Mouse (Mus musculus) intestine, postnatal 0 days (tissue): ENCODE data around the gene Ntm. TPM values are rescaled to one million over a fixed set of nuclear protein-coding genes. Genes with fewer than 3 reads are reported as not detected.

Experiments used
- ATAC-seq: fragments of 200-750 bp; cut with Nextera tagmentation; 2 replicates; pipeline ENCODE4 v1.8.0; 2017; ENCODE audit warnings: mild to moderate bottlenecking, moderate TSS enrichment, moderate library complexity
- H3K27ac ChIP-seq: fragments of 300-500 bp; sonication (generic); 2 replicates; pipeline ENCODE4 v1.5.1; 2014; ENCODE audit warnings: mild to moderate bottlenecking, low read depth, low read length, moderate library complexity
- H3K27me3 ChIP-seq: fragments of 300-500 bp; sonication (generic); replicated peaks from 2 replicates; pipeline ENCODE4 v1.6.1; 2014; ENCODE audit warnings: low read length, mixed read lengths; ENCODE audit not compliant: control insufficient read depth, insufficient read depth
- H3K36me3 ChIP-seq: fragments of 300-500 bp; sonication (generic); 2 replicates; pipeline ENCODE4 v1.6.1; 2014; ENCODE audit warnings: mild to moderate bottlenecking, moderate library complexity; ENCODE audit not compliant: control insufficient read depth, insufficient read depth
- H3K4me1 ChIP-seq: fragments of 300-500 bp; sonication (generic); replicated peaks from 2 replicates; pipeline ENCODE4 v1.6.1; 2014; ENCODE audit warnings: antibody characterized with exemption, low read length, mixed read lengths; ENCODE audit not compliant: control insufficient read depth, insufficient read depth
- H3K4me2 ChIP-seq: fragments of 300-500 bp; sonication (generic); replicated peaks from 2 replicates; pipeline ENCODE4 v1.6.1; 2014; ENCODE audit warnings: low read depth, mild to moderate bottlenecking, moderate library complexity
- H3K4me3 ChIP-seq: fragments of 300-500 bp; sonication (generic); 2 replicates; pipeline ENCODE4 v1.5.1; 2014; ENCODE audit warnings: low read depth, low read length
- H3K9ac ChIP-seq: fragments of 300-500 bp; sonication (generic); 2 replicates; pipeline ENCODE4 v1.6.1; 2014; ENCODE audit warnings: mild to moderate bottlenecking, low read depth, low read length
- H3K9me3 ChIP-seq: fragments of 300-500 bp; sonication (generic); 2 replicates; pipeline ENCODE4 v1.6.1; 2016; ENCODE audit warnings: mixed run types; ENCODE audit not compliant: control insufficient read depth
- CTCF ChIP-seq: sonication (generic); IDR thresholded peaks from 2 replicates; pipeline ENCODE4 v1.5.1; 2016; ENCODE audit warnings: low read depth, mild to moderate bottlenecking, control low read depth, antibody characterized with exemption, moderate library complexity
- WGBS: fragments of 180-500 bp; shearing (Covaris S2); extraction: QIAGEN DNeasy Blood & Tissue Kit; methylation state at CpG from one replicate; pipeline ENCODE4 v1.1.7; 2014; 5-methylcytosine and 5-hydroxymethylcytosine counted together
- polyA plus RNA-seq: library from polyadenylated mRNA; unstranded; fragments of >200 nt; fragmentation: Nextera tagmentation; extraction: Ambion mirVana; gene quantifications from 2 replicates; pipeline ENCODE4 v1.2.1, GENCODE M21; 2015

Gene Ntm
- polyA plus RNA-seq, 1 experiment from 2014 or later: 1.1 TPM

DNA sequence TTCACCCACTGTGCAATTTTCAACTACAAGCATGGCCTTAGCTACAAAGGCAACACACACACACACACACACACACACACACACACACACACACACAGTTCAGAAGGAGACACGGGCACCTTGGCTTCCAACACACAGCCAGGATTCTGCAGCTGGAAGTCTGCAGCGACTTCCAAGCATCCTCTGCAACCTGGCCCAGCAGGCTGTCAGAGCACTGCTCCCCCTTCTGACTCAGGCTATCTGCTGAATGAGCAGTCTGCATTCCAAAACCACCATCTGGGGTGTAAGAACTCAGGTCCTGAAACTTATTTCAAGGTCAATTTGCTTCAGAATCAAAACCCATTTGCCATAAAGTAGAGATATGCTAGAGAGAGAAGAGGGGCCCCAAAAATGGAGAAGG, 246.1 kb downstream of the Ntm start:
- no peak overlapping the region for H3K4me3 ChIP-seq
- H3K27ac ChIP-seq: no peak overlapping the region
- no peaks in the 10 kb centered on the region for H3K4me1 ChIP-seq
- no peaks in the 10 kb centered on the region for H3K9me3 ChIP-seq
- 40% methylated on average over 2 of the region's 2 CpGs for WGBS
- no peak for ATAC-seq
- no peak overlapping the region for H3K4me2 ChIP-seq
- no peak for TF ChIP-seq CTCF
- no peak overlapping the region for H3K9ac ChIP-seq
- H3K36me3 ChIP-seq: no peaks in the 10 kb centered on the region
- H3K27me3 ChIP-seq: no peaks in the 10 kb centered on the region

DNA sequence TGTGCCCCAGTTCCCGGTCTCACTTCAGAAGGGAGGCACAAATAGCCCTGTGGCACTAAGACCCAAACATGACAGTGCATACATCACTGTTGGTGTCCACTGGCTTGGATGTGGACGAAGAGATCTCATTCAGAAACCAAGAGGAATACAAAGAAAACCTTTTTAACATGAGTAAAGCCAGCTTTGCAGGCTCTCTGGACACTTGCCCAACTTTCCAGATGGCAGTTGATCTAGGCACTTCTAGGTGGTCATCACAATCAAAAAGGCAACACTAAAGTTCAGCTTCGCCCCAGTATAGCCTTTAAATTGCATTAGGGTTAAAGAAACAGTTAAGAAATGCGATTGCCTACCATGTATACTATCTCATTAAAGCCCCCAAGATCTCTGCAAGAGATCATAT, 264.7 kb downstream of the Ntm start:
- Histone ChIP-seq H3K27ac (no peak overlapping the region), H3K36me3 (no peaks in the 10 kb centered on the region), H3K4me1 (no peaks in the 10 kb centered on the region), H3K9ac (no peak overlapping the region), H3K4me2 (no peak overlapping the region), H3K27me3 (no peaks in the 10 kb centered on the region), H3K4me3 (no peak overlapping the region), H3K9me3 (no peaks in the 10 kb centered on the region)
- no peak for TF ChIP-seq CTCF
- ATAC-seq: no peak
- 84% methylated on average over 4 of the region's 4 CpGs for WGBS

DNA sequence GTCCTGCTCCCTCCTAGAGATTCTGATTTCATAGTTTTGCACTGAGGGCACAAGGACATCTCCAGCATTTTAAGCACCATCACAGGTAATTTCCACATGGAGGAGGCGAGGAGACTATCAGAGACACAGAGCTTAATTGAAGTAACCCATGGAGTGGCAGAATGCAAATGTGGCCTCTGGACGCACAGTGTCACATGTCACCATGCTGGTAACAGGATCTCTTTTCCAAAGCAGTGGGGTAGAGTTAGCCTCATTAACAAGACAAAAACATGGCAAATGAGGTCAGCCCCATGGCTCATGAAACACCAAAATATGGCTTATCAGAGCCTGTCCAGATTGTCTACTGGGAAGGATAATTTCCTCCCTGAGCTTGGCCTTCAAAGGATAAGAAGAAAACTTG, 268.8 kb downstream of the Ntm start:
- Histone ChIP-seq H3K9ac (no peak overlapping the region), H3K27me3 (no peaks in the 10 kb centered on the region), H3K36me3 (no peaks in the 10 kb centered on the region), H3K4me2 (no peak overlapping the region), H3K4me3 (no peak overlapping the region), H3K9me3 (no peaks in the 10 kb centered on the region), H3K4me1 (no peaks in the 10 kb centered on the region), H3K27ac (no peak overlapping the region)
- ATAC-seq: no peak
- whole genome bisulfite sequencing: 75% methylated on average over 2 of the region's 2 CpGs
- no peak for TF ChIP-seq CTCF

DNA sequence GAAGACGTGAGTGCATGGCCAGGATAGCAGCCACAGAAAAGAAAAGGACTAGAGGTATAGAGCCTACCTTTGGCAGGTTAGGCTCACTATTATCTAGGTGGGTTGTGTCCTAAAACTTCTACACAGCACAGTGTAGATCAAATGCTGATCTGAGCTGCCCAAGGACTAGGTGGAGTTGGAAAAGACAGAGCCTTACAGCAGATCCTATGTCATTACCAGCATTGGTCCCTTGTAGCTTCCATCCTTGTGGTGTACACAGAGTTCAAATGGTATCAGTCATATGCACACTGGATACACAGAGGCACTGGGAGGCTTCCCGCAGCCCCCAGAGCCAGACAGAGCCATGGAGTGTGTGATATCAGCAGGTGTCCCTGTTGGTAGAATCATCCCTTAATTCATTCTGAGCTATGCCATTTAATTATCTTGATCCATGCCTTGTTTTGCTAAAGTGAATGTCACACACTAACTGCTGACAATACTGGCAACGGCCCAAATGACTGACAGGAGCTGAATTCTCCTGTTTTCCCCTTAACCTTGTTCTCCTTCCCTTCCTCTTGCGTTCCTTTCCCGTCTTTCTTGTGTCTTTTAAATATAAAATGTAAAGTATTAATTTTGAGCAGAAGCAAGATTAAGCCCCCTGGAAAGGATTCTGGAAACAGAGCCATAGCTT, 271.6 kb downstream of the Ntm start:
- Histone ChIP-seq H3K4me2 (no peak overlapping the region), H3K9ac (no peak overlapping the region), H3K27me3 (no peaks in the 10 kb centered on the region), H3K36me3 (no peaks in the 10 kb centered on the region), H3K4me1 (no peaks in the 10 kb centered on the region), H3K27ac (no peak overlapping the region), H3K9me3 (no peaks in the 10 kb centered on the region), H3K4me3 (no peak overlapping the region)
- ATAC-seq: no peak
- no peak for TF ChIP-seq CTCF
- WGBS: 84% methylated on average over 5 of the region's 5 CpGs

DNA sequence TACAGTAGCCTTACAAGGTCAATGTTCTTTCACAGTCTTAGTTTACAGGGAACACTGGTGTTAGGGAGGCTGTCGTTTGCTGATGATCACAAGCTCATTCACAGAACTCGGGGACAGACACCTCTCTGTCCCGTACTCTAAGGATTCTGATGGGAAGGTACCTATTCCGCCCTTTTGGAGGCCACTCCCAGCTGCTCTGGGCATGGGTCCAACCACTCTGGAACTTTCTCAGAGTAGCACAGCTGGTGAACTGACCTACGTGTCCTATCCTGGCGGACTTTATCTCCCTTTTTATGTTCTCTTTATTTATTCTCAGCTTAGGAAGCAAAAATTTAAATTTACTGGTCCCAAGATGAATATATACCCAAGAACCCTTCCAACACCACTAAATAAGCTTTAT, 280.7 kb downstream of the Ntm start:
- Histone ChIP-seq H3K4me1 (no peaks in the 10 kb centered on the region), H3K9me3 (no peaks in the 10 kb centered on the region), H3K4me2 (no peak overlapping the region), H3K27me3 (no peaks in the 10 kb centered on the region), H3K4me3 (no peak overlapping the region), H3K27ac (no peak overlapping the region), H3K9ac (no peak overlapping the region), H3K36me3 (no peaks in the 10 kb centered on the region)
- WGBS: 60% methylated on average over 6 of the region's 6 CpGs
- ATAC-seq: no peak
- no peak for TF ChIP-seq CTCF

DNA sequence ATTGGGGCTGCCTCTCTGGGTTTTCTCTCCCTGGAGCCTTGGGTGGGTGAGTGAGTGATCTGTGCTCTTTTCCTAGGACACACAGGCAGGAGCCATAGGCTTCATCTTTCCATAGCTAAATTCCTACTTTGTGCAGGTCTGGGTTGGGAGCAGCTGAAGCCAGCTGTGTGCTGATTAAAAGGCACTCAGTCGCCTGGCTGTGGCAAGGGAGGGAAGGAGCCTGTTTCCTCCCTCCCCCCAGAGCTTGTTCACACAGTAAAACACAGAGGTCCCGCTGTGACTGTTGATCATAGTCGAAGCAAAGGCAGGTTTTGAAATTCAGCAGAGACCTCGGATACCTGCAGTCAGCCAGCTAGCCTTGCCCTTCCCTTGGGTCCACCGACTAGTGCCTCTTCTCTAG, 282.3 kb downstream of the Ntm start:
- Histone ChIP-seq H3K4me2 (no peak overlapping the region), H3K9me3 (no peaks in the 10 kb centered on the region), H3K36me3 (no peaks in the 10 kb centered on the region), H3K4me1 (no peaks in the 10 kb centered on the region), H3K27me3 (no peaks in the 10 kb centered on the region), H3K4me3 (no peak overlapping the region), H3K27ac (no peak overlapping the region), H3K9ac (no peak overlapping the region)
- WGBS: 16% methylated on average over 5 of the region's 5 CpGs
- TF ChIP-seq CTCF: no peak
- ATAC-seq: no peak

DNA sequence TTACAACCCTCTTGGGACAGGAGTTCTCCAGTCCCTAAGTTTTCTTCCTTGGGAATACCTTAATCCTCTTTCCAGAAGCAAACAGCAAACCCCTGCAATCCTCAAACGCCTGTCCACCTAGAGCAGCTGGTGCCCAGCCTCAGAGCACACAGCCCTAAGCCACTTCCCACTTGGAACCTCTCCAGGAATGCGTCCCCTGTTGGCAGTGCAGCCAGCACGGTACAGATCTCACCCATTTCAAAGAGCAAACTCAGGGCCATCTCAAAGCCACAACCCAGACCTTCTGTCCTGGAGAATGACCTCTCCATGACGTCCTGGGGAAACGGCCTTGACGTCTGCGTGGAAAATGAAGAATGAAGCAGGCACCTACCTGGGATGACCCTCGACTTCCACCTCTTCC, 289.0 kb downstream of the Ntm start:
- no peak for ATAC-seq
- TF ChIP-seq CTCF: peak; percentile 29; the same call in 1 of the 2 replicates
- Histone ChIP-seq H3K36me3 (no peaks in the 10 kb centered on the region), H3K27me3 (no peaks in the 10 kb centered on the region), H3K9me3 (no peaks in the 10 kb centered on the region), H3K27ac (no peak overlapping the region), H3K4me3 (no peak overlapping the region), H3K4me2 (no peak overlapping the region), H3K9ac (no peak overlapping the region), H3K4me1 (no peaks in the 10 kb centered on the region)
- WGBS: 55% methylated on average over 8 of the region's 8 CpGs
